Mouse (Mus musculus): Measurements from ENCODE around the gene Sult2b1.

Sult2b1 gene

DNA sequence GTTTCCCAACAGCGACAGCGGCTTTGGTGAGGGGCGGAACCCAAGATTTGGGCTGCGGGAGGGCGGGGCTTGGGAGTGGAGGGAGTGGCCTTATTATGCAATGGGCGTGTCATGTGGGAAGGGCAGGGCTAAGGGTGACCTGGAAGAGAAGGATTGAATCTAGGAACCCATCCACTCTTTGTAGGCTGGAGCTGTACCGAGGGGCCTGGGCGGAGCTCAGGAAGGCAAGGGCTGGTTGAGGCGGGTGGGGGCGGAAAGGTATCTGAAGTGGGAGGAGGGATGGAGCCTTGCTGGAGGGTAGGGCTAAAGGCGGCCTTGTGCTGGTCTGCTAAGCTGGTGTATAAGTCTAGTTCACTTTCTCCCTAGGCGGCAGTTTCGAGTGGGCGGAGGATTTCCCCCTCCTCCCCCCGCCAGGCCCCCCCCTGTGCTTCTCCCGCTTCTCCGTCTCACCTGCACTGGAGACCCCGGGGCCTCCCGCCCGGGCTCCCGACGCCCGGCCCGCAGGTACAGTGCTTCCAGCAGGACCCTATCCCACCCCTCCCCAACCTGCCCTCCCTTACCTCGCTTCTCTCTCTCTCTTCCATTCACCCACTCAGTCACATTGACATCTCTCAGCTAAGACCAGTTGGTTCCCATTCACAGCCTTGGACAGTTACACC lies 16.2 kb upstream of the Sult2b1 start:
- peak; percentile 51 for DNase-seq

- no peak for DNase-seq
These were observed 15.5 kb upstream of the Sult2b1 start for GRCm38 (mm10) chr7:45800001-45800400.

GRCm38 (mm10) chr7:45798931-45799330 lies 14.5 kb upstream of the Sult2b1 start:
- no peak for DNase-seq

GRCm38 (mm10) chr7:45798511-45798836 lies 14.0 kb upstream of the Sult2b1 start:
- peak; percentile 55 for DNase-seq

- DNase-seq = no peak
These were observed 13.4 kb upstream of the Sult2b1 start for GRCm38 (mm10) chr7:45797661-45798510.

DNA sequence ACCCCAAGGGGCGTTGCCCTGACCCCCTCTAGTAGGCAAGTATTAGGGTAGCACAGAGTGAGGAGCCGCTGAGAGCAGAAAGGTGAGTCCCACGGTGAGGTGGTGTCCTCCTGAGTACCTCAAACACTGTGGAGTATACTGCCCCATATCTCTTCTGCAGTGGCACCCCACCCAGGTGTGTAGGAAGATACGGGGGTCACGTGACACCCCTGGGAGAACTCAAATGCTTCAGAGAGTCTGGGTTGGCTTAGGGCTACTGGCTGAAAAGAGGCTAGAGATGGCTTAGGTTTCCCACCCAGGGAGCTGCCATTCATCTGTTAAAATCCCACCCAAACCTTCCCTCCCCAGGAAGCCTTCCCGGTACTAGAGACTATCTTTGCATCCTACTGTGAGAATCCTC lies 12.5 kb upstream of the Sult2b1 start:
- no peak for DNase-seq

GRCm38 (mm10) chr7:45794971-45795370 lies 10.5 kb upstream of the Sult2b1 start:
- no peak for DNase-seq

DNA sequence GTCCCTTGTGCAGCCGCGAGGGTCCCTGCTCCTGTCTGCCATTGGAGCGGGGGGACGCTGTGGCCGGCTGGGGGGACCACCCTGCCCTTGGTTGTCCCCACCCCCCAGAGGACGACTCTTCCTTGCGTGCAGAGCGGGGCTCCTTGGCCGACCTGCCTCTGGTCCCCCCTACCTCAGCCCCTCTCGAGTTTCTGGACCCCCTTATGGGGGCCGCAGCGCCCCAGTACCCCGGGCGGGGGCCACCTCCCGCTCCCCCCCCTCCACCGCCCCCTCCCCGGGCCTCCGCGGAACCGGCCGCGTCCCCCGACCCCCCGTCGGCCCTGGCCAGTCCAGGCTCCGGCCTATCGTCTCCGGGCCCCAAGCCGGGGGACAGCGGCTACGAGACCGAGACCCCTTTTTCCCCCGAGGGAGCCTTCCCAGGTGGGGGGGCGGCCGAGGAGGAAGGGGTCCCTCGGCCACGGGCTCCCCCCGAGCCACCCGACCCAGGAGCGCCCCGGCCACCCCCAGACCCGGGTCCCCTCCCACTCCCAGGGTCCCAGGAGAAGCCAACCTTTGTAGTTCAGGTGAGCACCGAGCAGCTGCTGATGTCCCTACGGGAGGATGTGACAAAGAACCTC lies 9.6 kb upstream of the Sult2b1 start:
- no peak for DNase-seq

DNA sequence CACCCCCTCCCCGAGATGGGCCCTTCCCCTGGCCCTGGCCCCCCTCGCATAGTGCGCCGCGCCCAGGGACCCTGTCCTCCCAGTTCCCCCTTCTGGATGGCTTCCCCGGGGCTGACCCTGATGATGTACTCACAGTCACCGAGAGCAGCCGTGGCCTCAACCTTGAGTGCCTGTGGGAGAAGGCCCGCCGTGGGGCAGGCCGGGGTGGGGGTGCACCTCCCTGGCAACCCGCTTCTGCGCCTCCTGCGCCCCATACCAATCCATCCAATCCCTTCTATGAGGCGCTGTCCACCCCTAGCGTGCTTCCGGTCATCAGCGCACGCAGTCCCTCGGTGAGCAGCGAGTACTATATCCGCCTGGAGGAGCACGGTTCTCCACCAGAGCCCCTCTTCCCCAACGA lies 8.8 kb upstream of the Sult2b1 start:
- no peak for DNase-seq

DNA sequence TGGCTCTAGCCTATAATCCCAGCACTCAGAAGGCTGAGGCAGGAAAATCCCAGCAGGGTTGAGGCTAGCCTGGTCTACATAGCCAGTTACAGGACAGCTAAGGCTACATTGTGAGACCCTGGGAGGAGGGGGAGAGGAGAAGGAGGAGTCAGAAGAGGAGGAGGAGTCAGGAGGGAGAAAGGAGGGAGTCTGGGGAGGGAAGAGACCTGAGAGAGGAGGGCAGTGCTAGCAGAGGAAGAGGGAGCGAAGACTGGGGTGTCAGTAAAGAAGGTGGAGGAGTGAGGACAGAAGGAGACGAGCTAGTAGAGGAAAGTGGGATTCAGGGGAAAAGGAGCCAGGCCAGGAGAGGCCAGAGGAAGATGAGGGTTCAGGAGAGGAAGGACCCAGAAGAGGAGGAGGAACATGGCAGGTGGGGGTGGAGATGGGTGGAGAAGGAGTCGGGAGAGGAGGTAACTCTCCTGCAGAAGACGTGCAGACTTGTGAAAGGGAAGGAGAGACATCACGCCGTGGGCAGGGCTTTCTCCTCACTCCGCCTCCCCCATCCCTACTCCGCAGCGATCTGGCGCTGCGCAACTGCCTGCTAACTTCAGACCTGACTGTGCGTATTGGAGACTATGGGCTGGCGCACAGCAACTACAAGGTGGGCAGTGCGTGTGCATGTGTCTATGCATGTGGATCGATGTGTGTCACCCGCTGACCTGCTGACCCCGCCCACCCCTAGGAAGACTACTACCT lies 7.5 kb upstream of the Sult2b1 start:
- DNase-seq = no peak

- no peak for DNase-seq
These were observed 6.3 kb upstream of the Sult2b1 start for GRCm38 (mm10) chr7:45790721-45791120.

DNA sequence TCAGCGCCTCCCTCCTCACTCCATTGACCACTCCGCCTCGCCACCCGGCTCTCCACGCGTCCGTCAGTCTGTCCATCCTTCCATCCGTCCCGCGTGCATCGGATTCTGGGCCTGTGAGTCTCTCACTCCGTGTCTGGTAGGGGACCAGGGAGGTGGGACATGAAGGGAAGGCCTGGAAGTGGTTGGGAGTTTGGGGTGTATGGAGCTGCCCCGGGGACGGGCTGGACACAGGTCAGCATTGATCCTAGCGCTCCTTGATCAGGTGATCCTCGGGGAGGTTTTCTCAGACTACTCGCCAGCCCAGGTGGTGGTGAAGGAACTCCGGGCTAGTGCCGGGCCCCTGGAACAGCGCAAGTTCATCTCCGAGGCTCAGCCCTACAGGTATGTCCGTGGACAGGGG lies 3.2 kb upstream of the Sult2b1 start:
- DNase-seq = no peak

- DNase-seq = no peak
These were observed 2.4 kb upstream of the Sult2b1 start for GRCm38 (mm10) chr7:45786661-45787413.

DNA sequence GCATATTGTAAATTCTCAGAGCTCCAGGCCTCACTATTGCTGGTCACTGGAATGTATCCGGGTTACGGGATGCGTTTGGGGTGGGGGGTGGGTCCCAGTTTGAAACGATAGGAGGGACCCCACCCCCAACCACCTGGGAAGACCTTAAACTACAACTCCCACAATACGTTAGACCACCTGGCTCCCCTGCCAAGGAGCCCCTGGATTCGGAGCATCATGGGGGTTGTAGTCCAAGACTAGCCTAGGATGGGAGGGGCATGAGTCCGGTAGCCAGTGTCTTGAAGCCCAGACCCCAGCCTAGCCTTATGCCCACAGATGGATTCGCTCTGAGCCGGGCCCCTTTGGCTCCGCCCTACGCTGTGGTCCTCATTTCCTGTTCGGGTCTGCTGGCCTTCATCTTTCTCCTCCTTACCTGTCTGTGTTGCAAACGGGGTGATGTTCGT lies 1.7 kb upstream of the Sult2b1 start:
- no peak for DNase-seq

GRCm38 (mm10) chr7:45785388-45786135 lies 1.1 kb upstream of the Sult2b1 start:
- DNase-seq = no peak

GRCm38 (mm10) chr7:45783511-45784091 lies 868 bp downstream of the Sult2b1 start, which contains the start of gene Lmtk3:
Gene Lmtk3, plus strand, starts transcription at chr7:45783738.
- peak; percentile 54 for DNase-seq

GRCm38 (mm10) chr7:45782271-45782670 lies 2.2 kb downstream of the Sult2b1 start:
- DNase-seq = no peak

GRCm38 (mm10) chr7:45779081-45779641 lies 5.3 kb downstream of the Sult2b1 start:
- DNase-seq = no peak

DNA sequence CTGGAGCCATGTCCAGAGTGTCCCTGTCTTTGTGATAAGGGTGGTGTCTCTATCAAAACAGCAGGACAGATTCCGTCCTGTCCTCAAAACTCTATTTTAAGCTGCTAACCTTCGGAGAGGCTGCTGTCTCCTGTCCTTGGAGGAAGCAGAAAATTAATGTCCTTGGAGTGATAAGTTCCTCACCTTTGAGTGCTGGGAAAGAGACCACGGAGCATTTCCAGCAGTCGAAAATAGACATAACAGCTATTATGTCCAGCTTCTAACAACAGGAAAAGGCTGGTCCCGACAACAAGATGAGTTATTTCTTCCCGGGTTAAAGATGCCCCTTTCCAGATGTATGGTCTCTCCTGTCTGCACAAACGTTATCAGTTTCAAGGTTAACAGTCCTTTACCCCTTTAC lies 9.2 kb downstream of the Sult2b1 start:
- DNase-seq = peak; percentile 58

- DNase-seq = no peak
These were observed 13.4 kb downstream of the Sult2b1 start for GRCm38 (mm10) chr7:45771101-45771500.

Measured in kidney, adult 9 months (tissue).